Mouse (Mus musculus) cerebellum, adult 2 months (tissue): Measurements from ENCODE around the gene Mrpl50.

Experiments used
- CTCF ChIP-seq: fragments of 200-500 bp; IDR thresholded peaks from 2 replicates; pipeline ENCODE4 v1.5.1; 2011; ENCODE audit warnings: low read depth, mild to moderate bottlenecking, control low read depth, low read length, moderate library complexity, borderline replicate concordance; ENCODE audit not compliant: insufficient read depth
- POLR2A ChIP-seq: fragments of 200-500 bp; IDR thresholded peaks from 2 replicates; pipeline ENCODE4 v1.6.1; 2011; ENCODE audit warnings: low read length, control low read depth, borderline replicate concordance; ENCODE audit not compliant: insufficient read depth

- no peak for TF ChIP-seq CTCF
- peak; percentile 86; the same call in 1 of the 2 replicates for TF ChIP-seq POLR2A
These were observed at the start of gene Mrpl50, which contains the start of gene Zfp189 for GRCm38 (mm10) chr4:49520572-49521340.
